Mouse (Mus musculus): ENCODE measurements at regions not wholly inside any gene's neighbourhood (a gene's known extent, or its start where the extent isn't known, plus 50 kb on each side); places are given as distances from the start of the nearest gene placed in this dataset.
A peak's percentile ranks its signal among the peaks of the same experiment; 100 is the strongest.

GRCm38 (mm10) chr7:58151713-58152112, 504.3 kb upstream of the Atp10a start:
- no peaks in the 10 kb centered on the region for H3K9me3 ChIP-seq (ENCODE audit: low read length)
- ATAC-seq (peak; percentile 53; the same call in 1 of the 2 replicates), DNase-seq (peak; percentile 15)
- H3K9ac ChIP-seq = no peak overlapping the region
- no peaks in the 10 kb centered on the region for H3K27me3 ChIP-seq (ENCODE audit: insufficient read depth, low read length)
- no peaks in the 10 kb centered on the region for H3K36me3 ChIP-seq (ENCODE audit: insufficient read depth)
- H3K4me2 ChIP-seq (ENCODE audit: low read depth) = no peak overlapping the region
- no peak overlapping the region for H3K4me3 ChIP-seq (ENCODE audit: low read depth, low read length)
- WGBS = 48% methylated on average over 3 of the region's 3 CpGs
- no peaks in the 10 kb centered on the region for H3K4me1 ChIP-seq (ENCODE audit: insufficient read depth)
- no peak for TF ChIP-seq CTCF (IDR thresholded peaks at IDR 0.05; ENCODE audit: low read depth)
- no peak overlapping the region for H3K27ac ChIP-seq (ENCODE audit: low read depth, low read length)

GRCm38 (mm10) chr7:58184913-58185312, 471.1 kb upstream of the Atp10a start:
- Histone ChIP-seq H3K9ac (no peak overlapping the region), H3K4me3 (ENCODE audit: low read depth, low read length) (no peak overlapping the region), H3K4me2 (ENCODE audit: low read depth) (no peak overlapping the region), H3K9me3 (ENCODE audit: low read length) (no peaks in the 10 kb centered on the region), H3K27me3 (ENCODE audit: insufficient read depth, low read length) (no peaks in the 10 kb centered on the region), H3K36me3 (ENCODE audit: insufficient read depth) (no peaks in the 10 kb centered on the region), H3K27ac (ENCODE audit: low read depth, low read length) (no peak overlapping the region), H3K4me1 (ENCODE audit: insufficient read depth) (no peaks in the 10 kb centered on the region)
- TF ChIP-seq CTCF (IDR thresholded peaks at IDR 0.05; ENCODE audit: low read depth) = no peak
- DNase-seq (peak; percentile 15), ATAC-seq (peak; percentile 43; the same call in 1 of the 2 replicates)
- 48% methylated on average over 4 of the region's 4 CpGs for WGBS

GRCm38 (mm10) chr7:58217726-58218125, 438.2 kb upstream of the Atp10a start:
- H3K9ac ChIP-seq = no peak overlapping the region
- no peaks in the 10 kb centered on the region for H3K9me3 ChIP-seq (ENCODE audit: low read length)
- no peaks in the 10 kb centered on the region for H3K36me3 ChIP-seq (ENCODE audit: insufficient read depth)
- ATAC-seq (no peak), DNase-seq (no peak)
- no peaks in the 10 kb centered on the region for H3K27me3 ChIP-seq (ENCODE audit: insufficient read depth, low read length)
- TF ChIP-seq CTCF (IDR thresholded peaks at IDR 0.05; ENCODE audit: low read depth) = no peak
- WGBS = 87% methylated on average over 2 of the region's 2 CpGs
- no peak overlapping the region for H3K4me3 ChIP-seq (ENCODE audit: low read depth, low read length)
- H3K4me2 ChIP-seq (ENCODE audit: low read depth) = no peak overlapping the region
- H3K4me1 ChIP-seq (ENCODE audit: insufficient read depth) = no peaks in the 10 kb centered on the region
- H3K27ac ChIP-seq (ENCODE audit: low read depth, low read length) = no peak overlapping the region

GRCm38 (mm10) chr7:58224727-58225126, 431.2 kb upstream of the Atp10a start:
- H3K36me3 ChIP-seq (ENCODE audit: insufficient read depth) = no peaks in the 10 kb centered on the region
- no peaks in the 10 kb centered on the region for H3K4me1 ChIP-seq (ENCODE audit: insufficient read depth)
- no peak for DNase-seq
- WGBS = 51% methylated on average over 1 of the region's 1 CpGs
- H3K4me3 ChIP-seq (ENCODE audit: low read depth, low read length) = no peak overlapping the region
- H3K4me2 ChIP-seq (ENCODE audit: low read depth) = no peak overlapping the region
- H3K9me3 ChIP-seq (ENCODE audit: low read length) = no peaks in the 10 kb centered on the region
- no peak overlapping the region for H3K27ac ChIP-seq (ENCODE audit: low read depth, low read length)
- no peak overlapping the region for H3K9ac ChIP-seq
- ATAC-seq = no peak
- no peak for TF ChIP-seq CTCF (IDR thresholded peaks at IDR 0.05; ENCODE audit: low read depth)
- no peaks in the 10 kb centered on the region for H3K27me3 ChIP-seq (ENCODE audit: insufficient read depth, low read length)

- H3K4me1 ChIP-seq (ENCODE audit: insufficient read depth) = no peaks in the 10 kb centered on the region
- no peak overlapping the region for H3K4me2 ChIP-seq (ENCODE audit: low read depth)
- H3K9ac ChIP-seq = no peak overlapping the region
- no peak overlapping the region for H3K27ac ChIP-seq (ENCODE audit: low read depth, low read length)
- H3K9me3 ChIP-seq (ENCODE audit: low read length) = no peaks in the 10 kb centered on the region
- H3K4me3 ChIP-seq (ENCODE audit: low read depth, low read length) = no peak overlapping the region
- no peak for ATAC-seq
- DNase-seq = no peak
- 26% methylated on average over 2 of the region's 2 CpGs for WGBS
- TF ChIP-seq CTCF (IDR thresholded peaks at IDR 0.05; ENCODE audit: low read depth) = no peak
- no peaks in the 10 kb centered on the region for H3K27me3 ChIP-seq (ENCODE audit: insufficient read depth, low read length)
- H3K36me3 ChIP-seq (ENCODE audit: insufficient read depth) = no peaks in the 10 kb centered on the region
Observed at GRCm38 (mm10) chr7:58225713-58226112, 430.3 kb upstream of the Atp10a start.

GRCm38 (mm10) chr7:58230162-58230681, 425.7 kb upstream of the Atp10a start:
- 39% methylated on average over 3 of the region's 3 CpGs for WGBS
- ATAC-seq = no peak
- TF ChIP-seq CTCF (IDR thresholded peaks at IDR 0.05; ENCODE audit: low read depth) = no peak

GRCm38 (mm10) chr7:58230943-58231342, 425.0 kb upstream of the Atp10a start:
- no peaks in the 10 kb centered on the region for H3K9me3 ChIP-seq (ENCODE audit: low read length)
- no peaks in the 10 kb centered on the region for H3K36me3 ChIP-seq (ENCODE audit: insufficient read depth)
- no peak overlapping the region for H3K27ac ChIP-seq (ENCODE audit: low read depth, low read length)
- DNase-seq (no peak), ATAC-seq (no peak)
- WGBS = 87% methylated on average over 3 of the region's 3 CpGs
- H3K9ac ChIP-seq = no peak overlapping the region
- no peaks in the 10 kb centered on the region for H3K4me1 ChIP-seq (ENCODE audit: insufficient read depth)
- no peak for TF ChIP-seq CTCF (IDR thresholded peaks at IDR 0.05; ENCODE audit: low read depth)
- no peak overlapping the region for H3K4me2 ChIP-seq (ENCODE audit: low read depth)
- no peaks in the 10 kb centered on the region for H3K27me3 ChIP-seq (ENCODE audit: insufficient read depth, low read length)
- H3K4me3 ChIP-seq (ENCODE audit: low read depth, low read length) = no peak overlapping the region

More at GRCm38 (mm10) chr7:58230162-58230681, 425.7 kb upstream of the Atp10a start:
- H3K27me3 ChIP-seq (ENCODE audit: insufficient read depth, low read length) = no peaks in the 10 kb centered on the region
- H3K27ac ChIP-seq (ENCODE audit: low read depth, low read length) = no peak overlapping the region
- DNase-seq = no peak
- H3K9me3 ChIP-seq (ENCODE audit: low read length) = no peaks in the 10 kb centered on the region
- no peaks in the 10 kb centered on the region for H3K36me3 ChIP-seq (ENCODE audit: insufficient read depth)
- H3K4me2 ChIP-seq (ENCODE audit: low read depth) = no peak overlapping the region
- no peak overlapping the region for H3K4me3 ChIP-seq (ENCODE audit: low read depth, low read length)
- H3K9ac ChIP-seq = no peak overlapping the region
- no peaks in the 10 kb centered on the region for H3K4me1 ChIP-seq (ENCODE audit: insufficient read depth)

Data from forebrain, postnatal 0 days (tissue).